Mouse (Mus musculus) cerebellum, adult (tissue): Measurements from ENCODE around the gene Efhb.
A peak's percentile ranks its signal among the peaks of the same experiment; 100 is the strongest.

ENCODE experiments used
- ATAC-seq: cut with Nextera tagmentation; 2 replicates; pipeline ENCODE4 v1.9.2; 2017; ENCODE audit warnings: mild to moderate bottlenecking, moderate library complexity, mixed read lengths; ENCODE audit not compliant: insufficient number of reproducible peaks, low FRiP score, low TSS enrichment

Gene Efhb

GRCm38 (mm10) chr17:53462603-53463495, at the start of gene Efhb:
Efhb (minus strand) TSS chr17:53463321.
- peak; percentile 76; the same call in 1 of the 2 replicates for ATAC-seq

DNA sequence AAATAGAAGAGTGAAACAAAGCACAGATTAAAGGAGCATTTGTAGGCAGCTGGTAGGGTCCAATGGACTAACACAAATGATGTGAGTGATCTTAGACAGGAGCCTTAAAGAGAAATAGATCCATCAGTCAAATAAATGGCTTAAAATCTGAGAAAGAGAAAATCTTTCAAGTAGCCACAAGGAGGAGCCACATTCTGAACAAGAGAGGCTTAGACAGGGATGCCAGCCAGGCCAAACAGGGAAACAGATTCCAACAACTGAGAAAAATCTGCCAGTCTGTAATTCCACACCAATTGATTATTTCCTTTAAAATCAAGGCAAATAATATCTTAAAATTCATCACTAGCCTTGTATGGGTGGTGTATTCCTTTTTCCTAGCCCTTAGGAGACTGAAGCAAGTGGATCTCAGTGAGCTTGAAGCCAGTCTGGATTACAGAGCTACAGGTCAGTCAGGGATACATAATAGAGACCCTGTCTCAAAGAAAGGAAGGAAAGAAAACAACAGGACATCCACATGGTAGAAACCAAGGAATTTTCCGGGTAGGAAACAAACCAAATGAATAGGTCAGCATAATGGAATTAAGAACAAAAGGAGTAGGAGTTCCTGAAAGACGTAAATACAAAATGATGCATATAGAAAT, 49.3 kb upstream of the Efhb start:
- ATAC-seq, result no peak; the same call in 1 of the 2 replicates

GRCm38 (mm10) chr17:53502966-53503365, 39.8 kb upstream of the Efhb start:
- ATAC-seq, result no peak

DNA sequence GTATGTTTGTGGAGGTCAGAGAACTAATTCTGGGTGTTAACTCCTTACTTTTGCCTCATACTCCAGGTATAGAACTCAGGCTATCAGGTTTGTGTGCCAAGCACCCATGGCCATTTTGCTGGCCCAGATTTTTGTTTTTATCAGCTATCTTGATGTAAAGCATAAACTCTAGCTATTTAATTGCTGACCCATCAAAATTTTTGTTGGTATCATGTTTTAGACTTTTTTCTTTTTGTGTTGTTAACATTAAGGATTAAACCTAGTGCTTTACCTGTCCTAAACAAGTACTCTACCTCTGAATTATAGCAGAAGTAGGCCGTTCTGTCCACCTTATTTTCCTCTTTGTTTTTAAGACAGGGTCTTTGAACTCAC, 25.9 kb upstream of the Efhb start:
- no peak for ATAC-seq

DNA sequence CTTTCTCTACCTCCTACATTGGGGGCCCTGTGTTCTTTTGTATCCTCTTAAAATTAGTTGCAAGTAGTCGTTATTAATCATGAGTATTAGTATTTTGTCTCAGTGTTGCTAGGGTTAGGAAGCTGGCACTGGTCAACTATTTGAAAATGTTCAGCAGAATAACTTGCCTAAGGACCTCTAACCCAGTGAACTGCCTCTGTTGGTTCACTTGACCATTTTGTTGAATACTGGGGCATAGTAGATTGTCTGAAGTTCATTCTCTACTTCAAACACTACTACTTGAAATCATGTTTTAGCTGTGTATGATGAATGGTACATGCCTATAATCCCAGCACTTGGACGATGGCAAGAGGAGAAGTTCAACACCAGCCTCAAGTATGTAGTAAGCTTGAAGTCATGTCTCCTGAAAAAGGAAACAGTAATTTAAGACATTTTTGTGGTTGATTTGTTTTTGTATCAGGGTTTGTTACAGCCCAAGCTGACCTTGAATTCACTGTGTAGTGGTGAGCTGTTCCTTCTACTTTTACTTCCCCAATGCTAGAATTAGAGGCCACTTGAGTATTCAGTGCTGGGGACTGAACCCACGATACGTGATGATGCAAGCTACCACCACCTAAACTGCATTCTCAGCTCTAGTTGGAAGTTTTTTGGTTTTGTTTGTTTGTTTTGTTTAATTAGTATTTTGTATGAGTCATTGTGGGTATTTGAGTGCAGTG, 25.3 kb upstream of the Efhb start:
- no peak for ATAC-seq

GRCm38 (mm10) chr17:53480433-53480832, 17.3 kb upstream of the Efhb start:
- ATAC-seq, result no peak

GRCm38 (mm10) chr17:53479604-53480041, 16.5 kb upstream of the Efhb start:
- ATAC-seq, result peak; percentile 47

- peak; percentile 93 for ATAC-seq
Observed at GRCm38 (mm10) chr17:53478858-53479603, 15.9 kb upstream of the Efhb start, which contains the start of gene Rab5a. Rab5a (plus strand) TSS chr17:53479234.

DNA sequence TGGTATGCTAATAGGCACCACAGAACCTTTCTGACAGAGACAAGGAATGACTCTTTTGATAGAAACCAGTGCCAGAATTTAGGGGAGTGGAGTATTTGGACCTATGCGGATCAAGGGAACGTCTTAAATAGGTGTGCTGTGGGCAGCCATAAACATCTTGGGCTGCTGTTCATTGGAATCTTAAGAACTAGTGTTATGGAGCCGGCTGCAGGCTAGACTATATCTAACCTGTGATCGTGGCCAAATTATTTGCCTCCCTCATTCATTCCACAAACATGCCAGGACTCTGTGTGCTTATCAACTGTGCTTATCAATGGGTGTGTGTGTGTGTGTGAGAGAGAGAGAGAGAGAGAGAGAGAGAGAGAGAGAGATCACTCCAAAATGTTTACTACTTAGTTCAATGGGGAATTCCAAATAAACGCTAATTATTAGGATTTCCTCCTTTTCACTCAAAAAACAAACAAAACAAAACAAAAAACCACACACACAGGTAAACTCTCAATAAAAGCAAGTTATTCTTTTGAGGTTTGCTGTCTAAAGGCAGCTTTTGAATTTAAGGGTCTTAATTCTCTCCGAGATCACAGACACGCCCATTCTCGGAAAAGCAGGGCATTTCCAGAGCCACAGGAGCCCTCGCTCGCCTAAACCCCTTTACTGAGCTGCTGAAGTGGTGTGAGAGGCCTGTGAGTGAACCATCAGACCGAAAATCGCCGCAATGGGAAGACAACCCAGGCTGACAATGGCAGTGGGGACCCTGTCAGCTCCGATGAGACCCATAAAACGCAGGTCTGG, 15.1 kb upstream of the Efhb start:
- ATAC-seq, result no peak

DNA sequence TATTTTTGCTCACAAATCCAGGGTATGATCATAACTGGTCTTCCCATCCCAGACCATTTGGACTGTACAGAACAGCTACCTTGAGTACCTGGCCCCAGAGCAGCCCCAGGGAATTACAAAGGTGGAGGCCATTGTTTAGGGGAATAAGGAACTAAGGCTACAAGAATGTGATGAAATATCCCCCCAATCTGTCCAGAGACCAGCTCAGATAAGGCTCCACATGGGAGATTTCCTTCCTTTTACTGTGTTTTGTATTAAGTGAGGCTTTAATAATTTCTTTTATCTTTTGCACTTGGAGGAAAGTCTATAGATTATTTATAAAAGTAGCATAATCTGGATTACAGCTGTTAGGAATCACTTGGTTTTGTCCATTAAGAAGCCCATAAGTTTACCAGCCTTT, 5.6 kb upstream of the Efhb start:
- no peak for ATAC-seq

- no peak for ATAC-seq
Observed at GRCm38 (mm10) chr17:53465569-53465968, 2.4 kb upstream of the Efhb start.

- ATAC-seq, result no peak
Observed at GRCm38 (mm10) chr17:53463496-53463840, 347 bp upstream of the Efhb start.

GRCm38 (mm10) chr17:53456742-53457141, 6.4 kb downstream of the Efhb start:
- no peak for ATAC-seq

GRCm38 (mm10) chr17:53456152-53456551, 7.0 kb downstream of the Efhb start:
- ATAC-seq, result no peak

- ATAC-seq, result no peak
Observed at GRCm38 (mm10) chr17:53402689-53403306, 60.3 kb downstream of the Efhb start.

- no peak for ATAC-seq
Observed at GRCm38 (mm10) chr17:53393201-53393600, 69.9 kb downstream of the Efhb start.

DNA sequence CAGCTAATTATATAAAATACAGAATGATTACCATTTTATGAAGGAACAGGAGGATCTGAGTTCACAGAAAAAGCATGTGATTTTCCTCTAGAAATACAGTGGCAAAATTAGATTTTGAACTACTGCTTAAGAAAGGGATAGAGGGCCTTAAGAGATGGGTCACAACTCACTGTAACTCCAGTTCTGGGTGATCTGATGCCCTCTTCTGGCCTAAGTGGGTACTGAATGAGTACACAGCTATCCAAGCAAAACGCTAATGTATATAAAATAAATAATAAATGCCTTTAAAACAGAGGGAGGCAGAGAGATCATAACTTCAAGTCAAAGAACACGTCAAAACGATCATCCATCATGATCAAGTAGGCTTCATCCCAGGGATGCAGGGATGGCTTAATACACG, 73.6 kb downstream of the Efhb start:
- ATAC-seq, result no peak

GRCm38 (mm10) chr17:53387581-53388473, 75.3 kb downstream of the Efhb start:
- ATAC-seq, result no peak
